Mouse (Mus musculus): ENCODE measurements around the gene Ssh2.

GRCm38 (mm10) chr11:77240466-77241246 is 24.6 kb downstream of the Ssh2 start:
- TF ChIP-seq CTCF (IDR thresholded peaks at IDR 0.05; ENCODE audit: low read depth) (no peak), EP300 (optimal IDR thresholded peaks at IDR 0.05) (no peak)
